Mouse (Mus musculus) left cerebral cortex, adult 8-10 months (tissue): ENCODE measurements around the gene Gapdh. TPM values are rescaled to one million over a fixed set of nuclear protein-coding genes. Genes with fewer than 3 reads are reported as not detected.

ENCODE experiments used
- microRNA-seq, 2 experiments: library from miRNA; unstranded; fragments of <30 nt; microRNA quantifications; one replicate each; pipeline ENCODE4 v1.2.0; 2022
- total RNA-seq, 4 experiments: library from RNA; stranded (reverse); gene quantifications; 2 replicates each; pipeline ENCODE4 v1.2.4; 2022

Gapdh gene
- total RNA-seq, 4 experiments from 2014 or later, result 2,585 to 3,221 (median 2,921) TPM

Small RNA genes within 50 kb of the gene (microRNA-seq; reads per million reads assigned to microRNA genes)
- gene Mir3098, result 0.66 to 0.84 reads per million in 2 experiments

Other genes with a start within 250 kb of the Gapdh start
- 100 to 1,000 TPM; 915 to 964 (median 945) TPM for gene Ptms, start 246.4 kb downstream of the Gapdh start, total RNA-seq
- 100 to 1,000 TPM; 578 to 635 (median 620) TPM for gene Mlf2, start 235.1 kb downstream of the Gapdh start, total RNA-seq
- gene Cops7a, start 200.9 kb downstream of the Gapdh start, total RNA-seq, result 100 to 1,000 TPM; 154 to 177 (median 165) TPM
- gene Pianp, start 169.8 kb downstream of the Gapdh start, total RNA-seq, result 100 to 1,000 TPM; 146 to 232 (median 185) TPM
- 10 to 100 TPM; 36.8 to 48.5 (median 40.5) TPM for gene Zfp384, start 157.3 kb downstream of the Gapdh start, total RNA-seq
- 10 to 100 TPM; 52.5 to 59.2 (median 54.2) TPM for gene Ing4, start 126.7 kb downstream of the Gapdh start, total RNA-seq
- gene Acrbp, start 116.8 kb downstream of the Gapdh start, total RNA-seq, result 10 to 100 TPM in 2 of 4 experiments, 1 to 10 TPM in 2; 8.6 to 12.1 (median 10.1) TPM
- gene Lpar5, start 98.5 kb downstream of the Gapdh start, total RNA-seq, result 1 to 10 TPM in 2 of 4 experiments, under 1 TPM in 2; 0.44 to 1.9 (median 0.82) TPM
- gene Chd4, start 70.5 kb downstream of the Gapdh start, total RNA-seq, result 100 to 1,000 TPM; 161 to 176 (median 173) TPM
- 10 to 100 TPM; 25.4 to 28.2 (median 27.2) TPM for gene Nop2, start 34.6 kb downstream of the Gapdh start, total RNA-seq
- 10 to 100 TPM; 62.0 to 68.5 (median 66.4) TPM for gene Iffo1, start 21.2 kb downstream of the Gapdh start, total RNA-seq
- 10 to 100 TPM; 25.9 to 32.9 (median 30.5) TPM for gene Ncapd2, start 25.2 kb upstream of the Gapdh start, total RNA-seq
- gene Mrpl51, start 25.3 kb upstream of the Gapdh start, total RNA-seq, result 10 to 100 TPM; 74.9 to 79.0 (median 77.2) TPM
- gene Vamp1, start 49.1 kb upstream of the Gapdh start, total RNA-seq, result 100 to 1,000 TPM; 127 to 156 (median 131) TPM
- gene Tapbpl, start 65.4 kb upstream of the Gapdh start, total RNA-seq, result 1 to 10 TPM; 4.3 to 7.0 (median 6.4) TPM
- under 1 TPM in 1 of 4 experiments, not detected in 3; 0.32 TPM for gene Cd27, start 70.5 kb upstream of the Gapdh start, total RNA-seq
- gene Tuba3a, start 119.6 kb upstream of the Gapdh start, total RNA-seq, result not detected
- 10 to 100 TPM in 2 of 4 experiments, 1 to 10 TPM in 2; 7.7 to 11.9 (median 10.3) TPM for gene Ltbr, start 147.4 kb upstream of the Gapdh start, total RNA-seq
- gene Scnn1a, start 154.2 kb upstream of the Gapdh start, total RNA-seq, result 1 to 10 TPM; 2.6 to 3.7 (median 3.1) TPM
- gene Tnfrsf1a, start 182.9 kb upstream of the Gapdh start, total RNA-seq, result 10 to 100 TPM; 12.8 to 23.2 (median 16.7) TPM
- under 1 TPM; 0.28 to 0.71 (median 0.40) TPM for gene Plekhg6, start 214.3 kb upstream of the Gapdh start, total RNA-seq